Mouse (Mus musculus): Measurements from ENCODE around the gene Glcci1. TPM values are rescaled to one million over a fixed set of nuclear protein-coding genes. Genes with fewer than 3 reads are reported as not detected.

Glcci1 gene
- polyA plus RNA-seq (2012; fragmentation: generic; extraction: Trizol) = 0.84 TPM

DNA sequence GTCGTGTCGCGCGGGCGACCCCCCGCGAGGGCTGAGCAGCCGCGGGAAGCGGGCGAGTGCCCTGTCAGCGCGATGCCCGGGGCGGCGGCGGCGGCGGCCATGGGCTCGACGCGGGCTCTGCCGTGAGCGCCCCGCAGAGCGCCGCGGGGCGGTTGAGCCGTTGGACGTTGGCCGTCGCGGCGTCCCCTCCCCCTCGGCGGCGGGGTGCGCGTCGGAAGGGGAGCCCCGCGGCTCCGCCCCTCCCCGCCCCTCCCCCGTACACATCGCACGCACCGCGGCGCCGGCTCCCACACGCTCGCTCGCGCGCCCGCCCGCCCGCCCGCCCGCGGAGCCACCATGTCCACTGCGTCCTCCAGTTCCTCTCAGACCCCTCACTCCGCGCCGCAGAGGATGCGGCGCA is at the start of gene Glcci1:
Glcci1 (plus strand) TSS at position 50 of the 400 bp plus-strand sequence.
- Histone ChIP-seq H3K4me3 (peak within 1 kb of the TSS; percentile 42), H3ac (ENCODE audit: control insufficient read depth, insufficient read length) (peak within 1 kb of the TSS; percentile 94), H3K27me3 (ENCODE audit: control insufficient read depth, insufficient read depth, insufficient read length) (no peaks in the 10 kb centered on the region)

DNA sequence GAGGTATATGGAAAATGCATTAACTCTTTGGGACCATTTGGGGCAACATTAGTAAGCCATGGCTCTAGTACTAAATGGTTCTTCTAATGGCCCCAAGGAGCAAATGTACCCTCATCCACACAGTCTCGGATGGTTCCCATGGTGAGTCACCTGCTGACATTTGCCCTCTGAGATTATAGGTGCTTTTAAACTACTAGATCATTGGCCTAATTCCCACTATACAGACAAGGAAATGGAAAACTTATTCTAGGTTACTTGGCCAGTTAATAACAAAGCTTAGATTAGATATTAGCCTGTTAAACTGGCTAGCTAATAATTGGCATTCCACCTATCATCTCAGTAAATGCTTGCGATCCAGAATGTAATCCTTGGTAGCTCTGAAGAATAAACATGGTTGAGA is 47.0 kb upstream of the Glcci1 start:
- H3K36me3 ChIP-seq (ENCODE audit: control insufficient read depth, insufficient read depth) = no peaks in the 10 kb centered on the region
- H3K27me3 ChIP-seq (ENCODE audit: control insufficient read depth, insufficient read depth, insufficient read length) = no peaks in the 10 kb centered on the region

More for the DNA sequence above, at the start of gene Glcci1:
- TF ChIP-seq E2F4 (IDR thresholded peaks at IDR 0.05; ENCODE audit: insufficient read depth) (no peak), REST (IDR thresholded peaks at IDR 0.05; ENCODE audit: insufficient read depth, insufficient read length) (no peak), POLR2A (IDR thresholded peaks at IDR 0.05; ENCODE audit: insufficient read length, low read depth) (no peak), TCF3 (IDR thresholded peaks at IDR 0.05; ENCODE audit: insufficient read length, low read depth) (no peak), USF1 (IDR thresholded peaks at IDR 0.05; ENCODE audit: low read depth) (no peak), CEBPB (IDR thresholded peaks at IDR 0.05; ENCODE audit: insufficient read depth, poor library complexity, severe bottlenecking) (no peak), SRF (IDR thresholded peaks at IDR 0.05; ENCODE audit: control insufficient read depth, insufficient read length, low read depth) (no peak), MYOD1 (IDR thresholded peaks at IDR 0.05; ENCODE audit: control insufficient read depth in 1 of 3, insufficient read length in 2 of 3, low read depth in 2 of 3) (no peak), POLR2AphosphoS2 (IDR thresholded peaks at IDR 0.05; ENCODE audit: insufficient read length, low read depth) (no peak), MAX (IDR thresholded peaks at IDR 0.05; ENCODE audit: low read depth) (no peak), TCF12 (IDR thresholded peaks at IDR 0.05; ENCODE audit: insufficient read depth, poor library complexity, severe bottlenecking) (no peak), MYOG (IDR thresholded peaks at IDR 0.05; ENCODE audit: control insufficient read depth in 1 of 3, insufficient read depth in 1 of 3, insufficient read length in 2 of 3, low read depth in 2 of 3) (no peak)
- Histone ChIP-seq H3K36me3 (ENCODE audit: control insufficient read depth, insufficient read depth) (no peaks in the 10 kb centered on the region), H3K4me2 (ENCODE audit: low read depth) (peak within 1 kb of the TSS; percentile 98), H3K79me2 (ENCODE audit: control insufficient read depth, insufficient read depth) (peaks cover 7% of the 10 kb centered on the region)

GRCm38 (mm10) chr6:8465388-8465787 is 44.0 kb upstream of the Glcci1 start:
- TF ChIP-seq MAX (IDR thresholded peaks at IDR 0.05; ENCODE audit: low read depth) (no peak), USF1 (IDR thresholded peaks at IDR 0.05; ENCODE audit: low read depth) (no peak), POLR2AphosphoS2 (IDR thresholded peaks at IDR 0.05; ENCODE audit: insufficient read length, low read depth) (no peak), E2F4 (IDR thresholded peaks at IDR 0.05; ENCODE audit: insufficient read depth) (no peak), REST (IDR thresholded peaks at IDR 0.05; ENCODE audit: insufficient read depth, insufficient read length) (no peak), POLR2A (IDR thresholded peaks at IDR 0.05; ENCODE audit: insufficient read length, low read depth) (no peak), SRF (IDR thresholded peaks at IDR 0.05; ENCODE audit: control insufficient read depth, insufficient read length, low read depth) (no peak), TCF3 (IDR thresholded peaks at IDR 0.05; ENCODE audit: insufficient read length, low read depth) (no peak), CEBPB (IDR thresholded peaks at IDR 0.05; ENCODE audit: insufficient read depth, poor library complexity, severe bottlenecking) (no peak), TCF12 (IDR thresholded peaks at IDR 0.05; ENCODE audit: insufficient read depth, poor library complexity, severe bottlenecking) (no peak), MYOD1 (IDR thresholded peaks at IDR 0.05; ENCODE audit: control insufficient read depth in 1 of 3, insufficient read length in 2 of 3, low read depth in 2 of 3) (no peak)
- Histone ChIP-seq H3K36me3 (ENCODE audit: control insufficient read depth, insufficient read depth) (no peaks in the 10 kb centered on the region), H3K4me3 (no peak overlapping the region), H3K79me2 (ENCODE audit: control insufficient read depth, insufficient read depth) (no peaks in the 10 kb centered on the region), H3K4me2 (ENCODE audit: low read depth) (no peak overlapping the region), H3ac (ENCODE audit: control insufficient read depth, insufficient read length) (no peak overlapping the region), H3K27me3 (ENCODE audit: control insufficient read depth, insufficient read depth, insufficient read length) (no peaks in the 10 kb centered on the region)

More for the DNA sequence above, 47.0 kb upstream of the Glcci1 start:
- Histone ChIP-seq H3ac (ENCODE audit: control insufficient read depth, insufficient read length) (no peak overlapping the region), H3K79me2 (ENCODE audit: control insufficient read depth, insufficient read depth) (no peaks in the 10 kb centered on the region), H3K4me2 (ENCODE audit: low read depth) (no peak overlapping the region), H3K4me3 (no peak overlapping the region)
- TF ChIP-seq E2F4 (IDR thresholded peaks at IDR 0.05; ENCODE audit: insufficient read depth) (no peak), USF1 (IDR thresholded peaks at IDR 0.05; ENCODE audit: low read depth) (no peak), CEBPB (IDR thresholded peaks at IDR 0.05; ENCODE audit: insufficient read depth, poor library complexity, severe bottlenecking) (no peak), POLR2A (IDR thresholded peaks at IDR 0.05; ENCODE audit: insufficient read length, low read depth) (no peak), MYOG (IDR thresholded peaks at IDR 0.05; ENCODE audit: control insufficient read depth in 1 of 3, insufficient read depth in 1 of 3, insufficient read length in 2 of 3, low read depth in 2 of 3) (no peak), POLR2AphosphoS2 (IDR thresholded peaks at IDR 0.05; ENCODE audit: insufficient read length, low read depth) (no peak)

DNA sequence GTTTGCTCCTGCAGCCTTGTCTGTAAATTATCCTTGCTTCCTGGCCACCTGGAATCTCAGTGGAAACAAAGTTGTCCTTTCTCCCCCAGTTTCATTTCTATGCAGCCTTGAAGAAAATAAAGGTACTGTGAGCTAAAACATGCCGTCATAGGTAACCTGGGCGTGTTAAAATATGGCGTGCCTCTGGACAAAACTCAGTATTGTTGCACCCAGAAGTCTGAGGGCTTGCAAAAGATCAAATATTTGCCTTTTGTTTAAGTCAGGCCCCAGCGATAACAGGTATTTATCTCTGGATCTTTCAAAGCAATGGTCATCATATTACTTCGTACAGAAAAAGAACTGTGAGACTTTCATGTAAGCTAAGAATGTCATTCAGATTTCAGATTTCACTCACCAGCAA is 43.4 kb upstream of the Glcci1 start:
- H3K36me3 ChIP-seq (ENCODE audit: control insufficient read depth, insufficient read depth) = no peaks in the 10 kb centered on the region
- no peak overlapping the region for H3K4me3 ChIP-seq
- TF ChIP-seq REST (IDR thresholded peaks at IDR 0.05; ENCODE audit: insufficient read depth, insufficient read length) (no peak), MYOD1 (IDR thresholded peaks at IDR 0.05; ENCODE audit: control insufficient read depth in 1 of 3, insufficient read length in 2 of 3, low read depth in 2 of 3) (no peak), TCF3 (IDR thresholded peaks at IDR 0.05; ENCODE audit: insufficient read length, low read depth) (no peak), POLR2AphosphoS2 (IDR thresholded peaks at IDR 0.05; ENCODE audit: insufficient read length, low read depth) (no peak), MYOG (IDR thresholded peaks at IDR 0.05; ENCODE audit: control insufficient read depth in 1 of 3, insufficient read depth in 1 of 3, insufficient read length in 2 of 3, low read depth in 2 of 3) (no peak), POLR2A (IDR thresholded peaks at IDR 0.05; ENCODE audit: insufficient read length, low read depth) (no peak), USF1 (IDR thresholded peaks at IDR 0.05; ENCODE audit: low read depth) (no peak), MAX (IDR thresholded peaks at IDR 0.05; ENCODE audit: low read depth) (no peak), SRF (IDR thresholded peaks at IDR 0.05; ENCODE audit: control insufficient read depth, insufficient read length, low read depth) (no peak), TCF12 (IDR thresholded peaks at IDR 0.05; ENCODE audit: insufficient read depth, poor library complexity, severe bottlenecking) (no peak), E2F4 (IDR thresholded peaks at IDR 0.05; ENCODE audit: insufficient read depth) (no peak), CEBPB (IDR thresholded peaks at IDR 0.05; ENCODE audit: insufficient read depth, poor library complexity, severe bottlenecking) (no peak)
- H3K4me2 ChIP-seq (ENCODE audit: low read depth) = no peak overlapping the region
- H3ac ChIP-seq (ENCODE audit: control insufficient read depth, insufficient read length) = no peak overlapping the region
- no peaks in the 10 kb centered on the region for H3K79me2 ChIP-seq (ENCODE audit: control insufficient read depth, insufficient read depth)
- no peaks in the 10 kb centered on the region for H3K27me3 ChIP-seq (ENCODE audit: control insufficient read depth, insufficient read depth, insufficient read length)
